Mouse (Mus musculus): ENCODE data around the gene Kat5. TPM values are rescaled to one million over a fixed set of nuclear protein-coding genes. Genes with fewer than 3 reads are reported as not detected.

Kat5 gene
- polyA plus RNA-seq, 2 experiments = 27.4 to 115 TPM

DNA sequence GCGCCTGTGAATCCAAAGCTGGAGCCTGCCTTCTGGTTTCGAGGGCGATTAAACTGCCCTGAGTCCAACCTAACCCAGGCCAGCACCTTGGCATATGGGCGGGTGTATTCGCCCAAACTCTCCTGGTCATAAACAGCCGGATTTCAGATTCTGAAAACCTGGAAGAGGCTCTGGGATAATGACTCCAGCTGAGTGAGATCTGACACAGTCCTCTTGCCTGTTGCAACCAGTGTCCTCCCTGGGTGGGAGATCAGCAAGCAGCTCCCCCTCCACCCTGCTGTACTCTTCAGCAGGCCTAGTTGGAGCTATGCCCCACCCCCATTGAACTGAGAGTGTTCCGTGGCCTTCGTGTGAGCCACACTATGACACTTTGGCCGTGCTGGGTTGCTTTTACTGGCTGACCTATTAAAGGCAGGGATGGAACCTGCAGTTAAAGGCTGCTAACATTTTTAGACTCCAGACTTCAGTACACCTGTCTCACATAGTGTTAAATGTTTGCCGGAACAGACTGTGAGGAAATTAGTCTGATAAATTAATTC lies 48.7 kb downstream of the Kat5 start:
- Histone ChIP-seq H3K9me3 (ENCODE audit: control insufficient read depth, low read length) (no peaks in the 10 kb centered on the region), H3K9ac (ENCODE audit: low read depth, low read length, severe bottlenecking) (0 out of 2 replicates have a peak overlapping the region, but pooled peaks have one; percentile 21), H3K4me1 (ENCODE audit: control insufficient read depth, insufficient read depth, low read length) (peaks cover 13% of the 10 kb centered on the region; the same call in 1 of the 2 replicates), H3K36me3 (ENCODE audit: control insufficient read depth, insufficient read depth, low read length) (no peaks in the 10 kb centered on the region), H3K4me3 (replicated peaks; ENCODE audit: low read length) (peak overlapping the region; percentile 45), H3K4me2 (replicated peaks; ENCODE audit: low read depth, low read length, severe bottlenecking) (peak overlapping the region; percentile 79), H3K27ac (replicated peaks; ENCODE audit: low read depth, low read length) (no peak overlapping the region), H3K27me3 (ENCODE audit: control insufficient read depth, insufficient read depth, low read length) (peaks cover 61% of the 10 kb centered on the region)
- DNase-seq (ENCODE audit: low spot score) (no peak), ATAC-seq (ENCODE audit: low FRiP score, low read depth) (no peak)
- no peak for TF ChIP-seq POLR2A (IDR thresholded peaks at IDR 0.05; ENCODE audit: borderline replicate concordance, extremely low read depth, insufficient read depth, insufficient read length)
- WGBS = 15% methylated on average over 10 of the region's 10 CpGs

DNA sequence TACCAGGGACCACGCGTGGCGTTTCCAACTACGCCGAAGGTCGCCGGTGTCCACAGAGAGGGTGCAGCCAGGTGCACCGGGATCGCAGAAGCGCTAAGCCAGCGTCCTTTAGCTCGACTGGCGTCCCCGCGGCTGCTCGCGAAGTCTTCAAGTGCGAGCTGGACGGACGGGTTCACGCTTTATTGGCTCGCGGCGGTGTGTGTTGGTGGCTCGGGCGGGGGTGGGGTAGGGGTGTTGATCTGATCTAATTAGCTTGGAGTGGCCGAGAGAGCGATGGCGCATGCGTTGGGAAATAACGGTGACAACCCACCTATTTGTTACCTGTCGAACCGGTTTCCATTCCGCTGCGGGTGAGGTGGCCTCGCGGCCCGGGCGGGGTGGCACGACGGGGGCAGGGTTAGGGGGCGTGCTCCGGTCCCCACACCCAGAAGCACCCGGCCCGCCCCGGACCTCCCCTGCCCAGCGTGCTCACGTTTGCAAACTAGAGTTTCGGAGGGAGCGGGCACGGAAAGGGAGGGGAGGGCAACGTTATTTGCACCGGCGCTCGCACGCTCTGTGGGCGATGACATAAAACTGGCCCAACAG lies 49.5 kb downstream of the Kat5 start, which contains the start of gene Ovol1:
Gene Ovol1 (minus strand): TSS at position 190 of the 585 bp plus-strand sequence.
- peaks cover 61% of the 10 kb centered on the region for H3K27me3 ChIP-seq (ENCODE audit: control insufficient read depth, insufficient read depth, low read length)
- TF ChIP-seq POLR2A (IDR thresholded peaks at IDR 0.05; ENCODE audit: borderline replicate concordance, extremely low read depth, insufficient read depth, insufficient read length) = no peak
- DNase-seq (ENCODE audit: low spot score) (peak; percentile 12), ATAC-seq (ENCODE audit: low FRiP score, low read depth) (0 out of 2 replicates have a peak, but pooled peaks have one; percentile 26)
- peaks cover 13% of the 10 kb centered on the region; the same call in 1 of the 2 replicates for H3K4me1 ChIP-seq (ENCODE audit: control insufficient read depth, insufficient read depth, low read length)
- H3K4me3 ChIP-seq (replicated peaks; ENCODE audit: low read length) = peak within 1 kb of the TSS; percentile 45
- no peaks in the 10 kb centered on the region for H3K9me3 ChIP-seq (ENCODE audit: control insufficient read depth, low read length)
- peak within 1 kb of the TSS; percentile 79 for H3K4me2 ChIP-seq (replicated peaks; ENCODE audit: low read depth, low read length, severe bottlenecking)
- no peak within 1 kb of the TSS for H3K27ac ChIP-seq (replicated peaks; ENCODE audit: low read depth, low read length)
- peak within 1 kb of the TSS; percentile 45 for H3K9ac ChIP-seq (ENCODE audit: low read depth, low read length, severe bottlenecking)
- no peaks in the 10 kb centered on the region for H3K36me3 ChIP-seq (ENCODE audit: control insufficient read depth, insufficient read depth, low read length)
- under 1% methylated on average over 56 of the region's 57 CpGs for WGBS

DNA sequence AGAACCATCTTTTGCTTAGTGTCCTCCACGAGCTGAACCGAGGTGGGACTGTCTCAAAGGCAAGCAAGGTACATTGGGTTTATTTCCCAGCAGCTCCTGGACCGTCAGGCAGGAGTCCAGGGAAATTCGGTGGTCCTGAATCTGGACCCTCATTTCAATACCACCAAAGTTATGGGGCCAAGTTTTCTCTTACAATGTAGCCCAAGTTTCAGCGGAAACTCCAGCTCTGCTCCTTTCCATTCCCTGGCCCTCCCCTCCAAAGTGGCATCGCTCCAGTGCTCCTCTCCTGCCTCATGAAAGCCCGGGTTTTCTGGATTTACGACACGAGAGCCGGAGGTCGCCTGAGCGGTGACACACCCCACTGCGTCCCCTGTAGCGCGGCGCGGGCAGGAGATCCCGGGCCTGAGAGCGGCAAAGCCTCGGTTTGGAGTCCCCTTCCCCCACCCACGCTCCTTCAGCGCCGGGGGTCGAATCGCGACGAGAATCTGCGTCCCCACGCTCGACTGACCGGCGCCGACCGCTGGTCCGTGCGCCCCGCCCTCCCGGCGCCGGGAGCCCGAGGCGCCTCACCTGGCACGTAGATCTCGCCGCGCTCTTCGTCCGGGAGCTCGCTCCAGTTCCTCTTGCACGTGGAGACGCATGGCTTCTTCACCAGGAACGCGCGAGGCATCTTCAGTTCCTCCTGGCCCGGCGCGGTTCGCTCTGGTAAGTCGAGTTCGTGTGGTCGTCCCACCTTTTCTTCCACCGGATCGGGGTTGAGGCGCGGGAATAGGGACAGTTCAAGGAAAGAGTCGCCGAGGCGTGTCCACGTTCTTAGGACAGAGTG lies 50.2 kb downstream of the Kat5 start:
- H3K4me3 ChIP-seq (replicated peaks; ENCODE audit: low read length) = peak overlapping the region; percentile 45
- no peaks in the 10 kb centered on the region for H3K9me3 ChIP-seq (ENCODE audit: control insufficient read depth, low read length)
- no peak overlapping the region for H3K27ac ChIP-seq (replicated peaks; ENCODE audit: low read depth, low read length)
- H3K27me3 ChIP-seq (ENCODE audit: control insufficient read depth, insufficient read depth, low read length) = peaks cover 61% of the 10 kb centered on the region
- no peak for TF ChIP-seq POLR2A (IDR thresholded peaks at IDR 0.05; ENCODE audit: borderline replicate concordance, extremely low read depth, insufficient read depth, insufficient read length)
- WGBS = under 1% methylated on average over 59 of the region's 69 CpGs
- H3K9ac ChIP-seq (ENCODE audit: low read depth, low read length, severe bottlenecking) = peak overlapping the region; percentile 45
- DNase-seq (ENCODE audit: low spot score) (no peak), ATAC-seq (ENCODE audit: low FRiP score, low read depth) (no peak)
- H3K4me2 ChIP-seq (replicated peaks; ENCODE audit: low read depth, low read length, severe bottlenecking) = peak overlapping the region; percentile 79
- peaks cover 13% of the 10 kb centered on the region; the same call in 1 of the 2 replicates for H3K4me1 ChIP-seq (ENCODE audit: control insufficient read depth, insufficient read depth, low read length)
- H3K36me3 ChIP-seq (ENCODE audit: control insufficient read depth, insufficient read depth, low read length) = no peaks in the 10 kb centered on the region

DNA sequence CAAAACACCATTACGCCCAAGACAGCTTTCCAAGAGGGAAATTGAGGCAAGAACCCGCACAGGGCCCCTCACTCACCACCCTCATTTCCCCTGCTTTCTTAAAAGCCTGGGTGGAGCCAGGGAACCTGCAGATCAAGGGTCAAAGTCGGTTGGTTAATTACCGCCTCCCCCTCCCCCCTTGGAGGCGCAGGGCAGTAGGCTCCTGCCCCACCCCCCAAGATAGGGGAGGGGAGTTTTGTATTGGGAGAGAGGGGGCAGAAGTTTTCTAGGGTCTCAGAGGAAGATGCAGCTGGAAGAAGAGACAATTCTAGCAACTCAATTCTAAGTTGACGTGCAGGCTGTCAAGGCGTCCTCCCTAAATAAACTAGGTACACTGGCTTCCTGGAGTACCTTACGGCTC lies 50.8 kb downstream of the Kat5 start:
- H3K9me3 ChIP-seq (ENCODE audit: control insufficient read depth, low read length) = no peaks in the 10 kb centered on the region
- H3K4me3 ChIP-seq (replicated peaks; ENCODE audit: low read length) = peak overlapping the region; percentile 45
- ATAC-seq (ENCODE audit: low FRiP score, low read depth) (no peak), DNase-seq (ENCODE audit: low spot score) (no peak)
- TF ChIP-seq POLR2A (IDR thresholded peaks at IDR 0.05; ENCODE audit: borderline replicate concordance, extremely low read depth, insufficient read depth, insufficient read length) = no peak
- peaks cover 61% of the 10 kb centered on the region for H3K27me3 ChIP-seq (ENCODE audit: control insufficient read depth, insufficient read depth, low read length)
- H3K36me3 ChIP-seq (ENCODE audit: control insufficient read depth, insufficient read depth, low read length) = no peaks in the 10 kb centered on the region
- 10% methylated on average over 8 of the region's 8 CpGs for WGBS
- peak overlapping the region; percentile 79 for H3K4me2 ChIP-seq (replicated peaks; ENCODE audit: low read depth, low read length, severe bottlenecking)
- no peak overlapping the region for H3K27ac ChIP-seq (replicated peaks; ENCODE audit: low read depth, low read length)
- H3K9ac ChIP-seq (ENCODE audit: low read depth, low read length, severe bottlenecking) = no peak overlapping the region
- peaks cover 13% of the 10 kb centered on the region; the same call in 1 of the 2 replicates for H3K4me1 ChIP-seq (ENCODE audit: control insufficient read depth, insufficient read depth, low read length)

DNA sequence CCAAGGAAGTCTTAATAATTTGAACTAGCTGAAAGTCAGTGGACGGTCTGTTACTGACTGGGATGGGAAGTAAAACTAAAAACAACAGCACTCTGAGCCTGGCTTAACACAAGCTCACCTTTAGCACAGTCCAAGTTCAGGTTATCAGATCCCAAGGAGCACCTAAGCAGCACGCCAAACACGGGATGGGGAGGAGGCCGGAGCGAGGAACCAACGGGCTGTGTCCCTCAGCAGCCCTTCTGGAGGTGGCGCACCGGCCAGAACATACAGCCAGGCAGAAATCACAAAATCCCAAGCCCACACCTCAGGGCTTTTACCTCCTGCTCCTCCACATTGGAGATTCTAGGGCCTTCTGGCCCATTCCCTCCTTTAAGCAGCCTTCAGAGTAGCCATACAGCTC lies 51.3 kb downstream of the Kat5 start:
- Histone ChIP-seq H3K27me3 (ENCODE audit: control insufficient read depth, insufficient read depth, low read length) (peaks cover 61% of the 10 kb centered on the region), H3K4me3 (replicated peaks; ENCODE audit: low read length) (peak overlapping the region; percentile 45; the same call in 1 of the 2 replicates)
- WGBS = 56% methylated on average over 8 of the region's 8 CpGs

More for the DNA sequence above, 51.3 kb downstream of the Kat5 start:
- no peak for DNase-seq (ENCODE audit: low spot score)
- H3K4me1 ChIP-seq (ENCODE audit: control insufficient read depth, insufficient read depth, low read length) = peaks cover 13% of the 10 kb centered on the region; the same call in 1 of the 2 replicates
- ATAC-seq (ENCODE audit: low FRiP score, low read depth) = no peak
- H3K9me3 ChIP-seq (ENCODE audit: control insufficient read depth, low read length) = no peaks in the 10 kb centered on the region
- TF ChIP-seq POLR2A (IDR thresholded peaks at IDR 0.05; ENCODE audit: borderline replicate concordance, extremely low read depth, insufficient read depth, insufficient read length) = no peak
- H3K36me3 ChIP-seq (ENCODE audit: control insufficient read depth, insufficient read depth, low read length) = no peaks in the 10 kb centered on the region
- H3K9ac ChIP-seq (ENCODE audit: low read depth, low read length, severe bottlenecking) = no peak overlapping the region
- H3K4me2 ChIP-seq (replicated peaks; ENCODE audit: low read depth, low read length, severe bottlenecking) = no peak overlapping the region
- no peak overlapping the region for H3K27ac ChIP-seq (replicated peaks; ENCODE audit: low read depth, low read length)

Data from limb, embryonic 14.5 days (tissue).